8 mouse cellular contexts compared by ENCODE assay signal in the genomic region with DNA sequence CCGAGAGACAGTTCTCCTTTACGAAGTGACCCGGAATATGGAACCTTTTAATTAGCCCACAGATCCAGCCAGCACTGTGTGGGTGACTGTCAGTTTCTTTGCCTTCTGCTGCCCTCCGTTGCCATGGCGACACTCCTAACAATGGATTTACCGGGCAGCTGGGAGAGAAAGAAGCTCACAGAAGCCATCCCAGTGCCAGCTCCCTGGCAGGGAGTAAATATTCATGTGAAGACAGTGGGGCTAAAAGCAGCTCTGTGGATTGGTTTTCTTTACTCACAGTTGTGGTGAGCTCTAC.
DNase-seq lines count a peak whose midpoint lies in the region; ATAC-seq lines count a peak whose summit lies in the region.

No protein-coding gene starts in this region.

- peak; percentile 96 for ATAC-seq in forebrain, embryonic 16.5 days
- ATAC-seq in neural tube, embryonic 15.5 days (ENCODE audit: low FRiP score), result peak; percentile 94
- ATAC-seq in kidney, embryonic 14.5 days (ENCODE audit: low FRiP score, low TSS enrichment), result no peak
- ATAC-seq in intestine, embryonic 15.5 days, result no peak

- WGBS in forebrain, embryonic 16.5 days, result 12% methylated on average over 6 of the region's 6 CpGs
- WGBS in neural tube, embryonic 15.5 days, result 16% methylated on average over 6 of the region's 6 CpGs
- WGBS in kidney, embryonic 14.5 days, result 73% methylated on average over 6 of the region's 6 CpGs
- WGBS in intestine, embryonic 15.5 days, result 60% methylated on average over 6 of the region's 6 CpGs

- DNase-seq in cerebellum, adult 9-10 months, result peak; percentile 74
- peak; percentile 65 for DNase-seq in left cerebral cortex, adult 11 months (ENCODE audit: low spot score)
- no peak for DNase-seq in urinary bladder, postnatal 25 days (ENCODE audit: low spot score)
- DNase-seq in gastrocnemius, postnatal 10 days, result no peak

- H3K4me2 ChIP-seq in forebrain, embryonic 16.5 days (ENCODE audit: low read length), result peak overlapping the region; percentile 32
- peak overlapping the region; percentile 41 for H3K4me2 ChIP-seq in neural tube, embryonic 15.5 days
- H3K4me2 ChIP-seq in kidney, embryonic 14.5 days (replicated peaks; ENCODE audit: low read depth, low read length), result no peak overlapping the region
- H3K4me2 ChIP-seq in intestine, embryonic 15.5 days (replicated peaks), result no peak overlapping the region

- peaks cover 16% of the 10 kb centered on the region for H3K4me1 ChIP-seq in forebrain, embryonic 16.5 days (replicated peaks; ENCODE audit: control insufficient read depth, insufficient read depth, low read length)
- peaks cover 16% of the 10 kb centered on the region for H3K4me1 ChIP-seq in neural tube, embryonic 15.5 days
- H3K4me1 ChIP-seq in kidney, embryonic 14.5 days (ENCODE audit: control insufficient read depth, insufficient read depth, low read length), result no peaks in the 10 kb centered on the region
- H3K4me1 ChIP-seq in intestine, embryonic 15.5 days (replicated peaks), result no peaks in the 10 kb centered on the region

- H3K9me3 ChIP-seq in forebrain, embryonic 16.5 days (ENCODE audit: control insufficient read depth, low read length), result no peaks in the 10 kb centered on the region
- no peaks in the 10 kb centered on the region for H3K9me3 ChIP-seq in neural tube, embryonic 15.5 days (replicated peaks)
- no peaks in the 10 kb centered on the region for H3K9me3 ChIP-seq in kidney, embryonic 14.5 days (ENCODE audit: control insufficient read depth, low read length)
- no peaks in the 10 kb centered on the region for H3K9me3 ChIP-seq in intestine, embryonic 15.5 days

- H3K9ac ChIP-seq in forebrain, embryonic 16.5 days (replicated peaks; ENCODE audit: low read depth, low read length), result no peak overlapping the region; the same call in 1 of the 2 replicates
- no peak overlapping the region for H3K9ac ChIP-seq in neural tube, embryonic 15.5 days (replicated peaks)
- H3K9ac ChIP-seq in kidney, embryonic 14.5 days (ENCODE audit: low read depth, low read length), result no peak overlapping the region
- H3K9ac ChIP-seq in intestine, embryonic 15.5 days, result no peak overlapping the region

- no peaks in the 10 kb centered on the region for H3K36me3 ChIP-seq in forebrain, embryonic 16.5 days (ENCODE audit: control insufficient read depth, insufficient read depth)
- no peaks in the 10 kb centered on the region for H3K36me3 ChIP-seq in neural tube, embryonic 15.5 days
- H3K36me3 ChIP-seq in kidney, embryonic 14.5 days (ENCODE audit: control insufficient read depth, insufficient read depth, low read length), result no peaks in the 10 kb centered on the region
- H3K36me3 ChIP-seq in intestine, embryonic 15.5 days, result no peaks in the 10 kb centered on the region

- no peaks in the 10 kb centered on the region for H3K27me3 ChIP-seq in forebrain, embryonic 16.5 days (replicated peaks; ENCODE audit: control insufficient read depth, insufficient read depth, low read length)
- H3K27me3 ChIP-seq in neural tube, embryonic 15.5 days (replicated peaks), result no peaks in the 10 kb centered on the region
- H3K27me3 ChIP-seq in kidney, embryonic 14.5 days (ENCODE audit: control insufficient read depth, insufficient read depth, low read length), result no peaks in the 10 kb centered on the region
- no peaks in the 10 kb centered on the region for H3K27me3 ChIP-seq in intestine, embryonic 15.5 days (replicated peaks)

- no peak overlapping the region; the same call in 1 of the 2 replicates for H3K4me3 ChIP-seq in forebrain, embryonic 16.5 days (replicated peaks; ENCODE audit: low read length)
- 0 out of 2 replicates have a peak overlapping the region, but pooled peaks have one; percentile 9 for H3K4me3 ChIP-seq in neural tube, embryonic 15.5 days (replicated peaks)
- H3K4me3 ChIP-seq in kidney, embryonic 14.5 days (ENCODE audit: low read length), result no peak overlapping the region
- no peak overlapping the region for H3K4me3 ChIP-seq in intestine, embryonic 15.5 days (replicated peaks)

- H3K27ac ChIP-seq in forebrain, embryonic 16.5 days (ENCODE audit: low read length), result peak overlapping the region; percentile 67
- peak overlapping the region; percentile 71 for H3K27ac ChIP-seq in neural tube, embryonic 15.5 days (replicated peaks)
- no peak overlapping the region for H3K27ac ChIP-seq in kidney, embryonic 14.5 days (ENCODE audit: low read depth, low read length)
- H3K27ac ChIP-seq in intestine, embryonic 15.5 days, result no peak overlapping the region

Comparison
In these comparisons a context has a peak if more than half of its experiments do, and no peak if none do; other contexts are left out.
1. DNase-seq: peak in cerebellum, adult 9-10 months (single experiment) and left cerebral cortex, adult 11 months (single experiment); none in urinary bladder, postnatal 25 days (single experiment) and gastrocnemius, postnatal 10 days (single experiment).
2. ATAC-seq: peak in forebrain, embryonic 16.5 days (single experiment) and neural tube, embryonic 15.5 days (single experiment); none in kidney, embryonic 14.5 days (single experiment) and intestine, embryonic 15.5 days (single experiment).
3. H3K27ac ChIP-seq: peak in forebrain, embryonic 16.5 days (single experiment) and neural tube, embryonic 15.5 days (single experiment); none in kidney, embryonic 14.5 days (single experiment) and intestine, embryonic 15.5 days (single experiment).
4. H3K4me2 ChIP-seq: peak in forebrain, embryonic 16.5 days (single experiment) and neural tube, embryonic 15.5 days (single experiment); none in kidney, embryonic 14.5 days (single experiment) and intestine, embryonic 15.5 days (single experiment).